Mouse (Mus musculus): Measurements from ENCODE around the gene Mpzl2. TPM values are rescaled to one million over a fixed set of nuclear protein-coding genes. Genes with fewer than 3 reads are reported as not detected.

The Mpzl2 gene
- polyA plus RNA-seq, 1 experiment from 2014 or later, result 27.0 TPM

DNA sequence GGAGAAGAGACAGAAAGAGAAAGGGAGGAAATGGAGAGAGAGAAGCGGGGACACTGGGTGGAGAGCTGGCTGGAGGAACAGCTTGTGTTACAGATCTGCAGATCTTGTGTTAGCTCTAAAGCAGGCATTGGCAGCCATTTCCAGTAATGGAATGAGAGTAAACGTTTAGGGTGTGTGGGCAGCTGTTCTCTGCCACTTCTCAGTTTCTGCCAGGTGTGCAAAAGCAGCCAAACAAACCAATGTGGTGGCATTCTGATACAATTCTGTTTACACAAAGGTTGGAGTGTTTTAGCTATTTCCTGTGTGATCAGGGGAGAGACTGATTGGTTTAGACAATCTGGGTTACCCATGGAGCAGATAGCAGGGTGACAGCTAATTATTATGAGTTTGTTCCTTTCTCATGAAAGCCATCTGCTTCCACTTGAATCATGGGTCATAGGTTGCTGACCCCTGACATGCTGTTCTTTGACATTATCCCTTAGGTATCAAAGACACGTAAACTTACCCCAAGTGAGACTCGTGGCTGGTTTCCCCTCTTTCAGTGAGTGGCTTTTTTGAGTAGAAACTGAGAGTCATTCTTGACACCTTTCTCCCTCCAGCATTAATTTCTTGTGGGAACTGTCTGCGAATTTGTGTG, 18.8 kb downstream of the Mpzl2 start:
- H3K4me2 ChIP-seq (ENCODE audit: low read length), result no peak overlapping the region
- WGBS, result 36% methylated on average over 5 of the region's 5 CpGs
- DNase-seq (ENCODE audit: low spot score), result no peak
- no peak overlapping the region for H3K4me3 ChIP-seq (ENCODE audit: low read depth, low read length)
- no peak for ATAC-seq (replicated peaks; ENCODE audit: low FRiP score, low TSS enrichment, low read depth)
- H3K9ac ChIP-seq (ENCODE audit: low read length), result no peak overlapping the region
- 0 out of 2 replicates have a peak, but pooled peaks cover 4% of the 10 kb centered on the region for H3K27me3 ChIP-seq (replicated peaks; ENCODE audit: control insufficient read depth, insufficient read depth, low read length)
- no peaks in the 10 kb centered on the region for H3K36me3 ChIP-seq (ENCODE audit: control insufficient read depth, insufficient read depth, low read length)
- no peaks in the 10 kb centered on the region for H3K9me3 ChIP-seq (ENCODE audit: control insufficient read depth, low read length)
- no peaks in the 10 kb centered on the region for H3K4me1 ChIP-seq (replicated peaks; ENCODE audit: control insufficient read depth, insufficient read depth, low read length)
- no peak overlapping the region for H3K27ac ChIP-seq (ENCODE audit: low read depth)

- H3K4me2 ChIP-seq (ENCODE audit: low read length), result no peak overlapping the region
- H3K27me3 ChIP-seq (replicated peaks; ENCODE audit: control insufficient read depth, insufficient read depth, low read length), result 0 out of 2 replicates have a peak, but pooled peaks cover 4% of the 10 kb centered on the region
- H3K9ac ChIP-seq (ENCODE audit: low read length), result no peak overlapping the region
- H3K27ac ChIP-seq (ENCODE audit: low read depth), result 0 out of 2 replicates have a peak overlapping the region, but pooled peaks have one; percentile 10
- DNase-seq (ENCODE audit: low spot score), result no peak
- WGBS, result 45% methylated on average over 7 of the region's 7 CpGs
- ATAC-seq (replicated peaks; ENCODE audit: low FRiP score, low TSS enrichment, low read depth), result no peak
- H3K4me3 ChIP-seq (ENCODE audit: low read depth, low read length), result no peak overlapping the region
- no peaks in the 10 kb centered on the region for H3K9me3 ChIP-seq (ENCODE audit: control insufficient read depth, low read length)
- no peaks in the 10 kb centered on the region for H3K4me1 ChIP-seq (replicated peaks; ENCODE audit: control insufficient read depth, insufficient read depth, low read length)
- no peaks in the 10 kb centered on the region for H3K36me3 ChIP-seq (ENCODE audit: control insufficient read depth, insufficient read depth, low read length)
These were observed 20.6 kb downstream of the Mpzl2 start for GRCm38 (mm10) chr9:45060151-45060550.

DNA sequence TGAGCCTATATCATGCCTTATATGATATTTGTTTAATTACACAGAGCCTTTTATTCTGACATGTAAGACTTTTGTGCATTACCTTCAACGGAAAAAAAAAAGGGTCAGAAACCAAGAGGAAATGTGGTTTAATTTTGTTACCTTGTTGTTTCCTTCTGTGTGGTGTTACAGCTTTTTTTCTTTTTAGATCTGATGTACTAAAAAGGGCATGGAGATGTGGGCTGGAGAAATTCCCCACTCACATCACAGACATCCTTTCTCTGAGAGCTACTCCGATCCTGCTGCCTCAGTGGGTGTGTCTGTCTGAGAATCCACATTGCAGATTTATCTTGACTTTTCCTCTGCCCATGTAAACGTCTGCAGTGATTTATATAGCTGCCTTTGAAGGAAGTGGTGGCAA, 23.1 kb downstream of the Mpzl2 start:
- ATAC-seq (replicated peaks; ENCODE audit: low FRiP score, low TSS enrichment, low read depth), result no peak
- Histone ChIP-seq H3K4me1 (replicated peaks; ENCODE audit: control insufficient read depth, insufficient read depth, low read length) (no peaks in the 10 kb centered on the region), H3K9ac (ENCODE audit: low read length) (no peak overlapping the region), H3K27ac (ENCODE audit: low read depth) (no peak overlapping the region), H3K36me3 (ENCODE audit: control insufficient read depth, insufficient read depth, low read length) (no peaks in the 10 kb centered on the region), H3K4me2 (ENCODE audit: low read length) (no peak overlapping the region), H3K27me3 (replicated peaks; ENCODE audit: control insufficient read depth, insufficient read depth, low read length) (0 out of 2 replicates have a peak, but pooled peaks cover 4% of the 10 kb centered on the region), H3K4me3 (ENCODE audit: low read depth, low read length) (no peak overlapping the region), H3K9me3 (ENCODE audit: control insufficient read depth, low read length) (no peaks in the 10 kb centered on the region)
- WGBS, result 53% methylated on average over 3 of the region's 3 CpGs
- no peak for DNase-seq (ENCODE audit: low spot score)

GRCm38 (mm10) chr9:45064421-45064820, 24.8 kb downstream of the Mpzl2 start:
- H3K9ac ChIP-seq (ENCODE audit: low read length), result no peak overlapping the region
- no peaks in the 10 kb centered on the region for H3K36me3 ChIP-seq (ENCODE audit: control insufficient read depth, insufficient read depth, low read length)
- DNase-seq (ENCODE audit: low spot score), result no peak
- no peaks in the 10 kb centered on the region for H3K9me3 ChIP-seq (ENCODE audit: control insufficient read depth, low read length)
- whole genome bisulfite sequencing, result 82% methylated on average over 6 of the region's 6 CpGs
- ATAC-seq (replicated peaks; ENCODE audit: low FRiP score, low TSS enrichment, low read depth), result no peak
- no peak overlapping the region for H3K27ac ChIP-seq (ENCODE audit: low read depth)
- H3K27me3 ChIP-seq (replicated peaks; ENCODE audit: control insufficient read depth, insufficient read depth, low read length), result no peaks in the 10 kb centered on the region
- H3K4me1 ChIP-seq (replicated peaks; ENCODE audit: control insufficient read depth, insufficient read depth, low read length), result no peaks in the 10 kb centered on the region
- H3K4me2 ChIP-seq (ENCODE audit: low read length), result no peak overlapping the region
- no peak overlapping the region for H3K4me3 ChIP-seq (ENCODE audit: low read depth, low read length)

GRCm38 (mm10) chr9:45066735-45067134, 27.1 kb downstream of the Mpzl2 start:
- H3K4me3 ChIP-seq (ENCODE audit: low read depth, low read length), result no peak overlapping the region
- no peak overlapping the region for H3K9ac ChIP-seq (ENCODE audit: low read length)
- no peaks in the 10 kb centered on the region for H3K36me3 ChIP-seq (ENCODE audit: control insufficient read depth, insufficient read depth, low read length)
- H3K4me2 ChIP-seq (ENCODE audit: low read length), result no peak overlapping the region
- H3K9me3 ChIP-seq (ENCODE audit: control insufficient read depth, low read length), result no peaks in the 10 kb centered on the region
- ATAC-seq (replicated peaks; ENCODE audit: low FRiP score, low TSS enrichment, low read depth), result no peak
- DNase-seq (ENCODE audit: low spot score), result no peak
- WGBS, result 76% methylated on average over 4 of the region's 4 CpGs
- H3K27ac ChIP-seq (ENCODE audit: low read depth), result no peak overlapping the region
- H3K27me3 ChIP-seq (replicated peaks; ENCODE audit: control insufficient read depth, insufficient read depth, low read length), result no peaks in the 10 kb centered on the region
- H3K4me1 ChIP-seq (replicated peaks; ENCODE audit: control insufficient read depth, insufficient read depth, low read length), result no peaks in the 10 kb centered on the region

- no peaks in the 10 kb centered on the region for H3K27me3 ChIP-seq (replicated peaks; ENCODE audit: control insufficient read depth, insufficient read depth, low read length)
- no peak overlapping the region for H3K4me2 ChIP-seq (ENCODE audit: low read length)
- H3K4me1 ChIP-seq (replicated peaks; ENCODE audit: control insufficient read depth, insufficient read depth, low read length), result no peaks in the 10 kb centered on the region
- no peaks in the 10 kb centered on the region for H3K9me3 ChIP-seq (ENCODE audit: control insufficient read depth, low read length)
- H3K4me3 ChIP-seq (ENCODE audit: low read depth, low read length), result no peak overlapping the region
- no peaks in the 10 kb centered on the region for H3K36me3 ChIP-seq (ENCODE audit: control insufficient read depth, insufficient read depth, low read length)
- DNase-seq (ENCODE audit: low spot score) (no peak), ATAC-seq (replicated peaks; ENCODE audit: low FRiP score, low TSS enrichment, low read depth) (no peak)
- H3K27ac ChIP-seq (ENCODE audit: low read depth), result no peak overlapping the region
- 48% methylated on average over 3 of the region's 3 CpGs for WGBS
- H3K9ac ChIP-seq (ENCODE audit: low read length), result no peak overlapping the region
These were observed 32.2 kb downstream of the Mpzl2 start for GRCm38 (mm10) chr9:45071800-45072199.

GRCm38 (mm10) chr9:45077859-45078258, 38.3 kb downstream of the Mpzl2 start:
- Histone ChIP-seq H3K4me1 (replicated peaks; ENCODE audit: control insufficient read depth, insufficient read depth, low read length) (no peaks in the 10 kb centered on the region), H3K27me3 (replicated peaks; ENCODE audit: control insufficient read depth, insufficient read depth, low read length) (0 out of 2 replicates have a peak, but pooled peaks cover 5% of the 10 kb centered on the region), H3K9me3 (ENCODE audit: control insufficient read depth, low read length) (no peaks in the 10 kb centered on the region), H3K4me2 (ENCODE audit: low read length) (no peak overlapping the region), H3K36me3 (ENCODE audit: control insufficient read depth, insufficient read depth, low read length) (no peaks in the 10 kb centered on the region), H3K27ac (ENCODE audit: low read depth) (no peak overlapping the region), H3K4me3 (ENCODE audit: low read depth, low read length) (no peak overlapping the region), H3K9ac (ENCODE audit: low read length) (no peak overlapping the region)
- WGBS, result 58% methylated on average over 3 of the region's 3 CpGs
- no peak for ATAC-seq (replicated peaks; ENCODE audit: low FRiP score, low TSS enrichment, low read depth)
- DNase-seq (ENCODE audit: low spot score), result no peak

GRCm38 (mm10) chr9:45079011-45079410, 39.4 kb downstream of the Mpzl2 start, which contains the start of gene Jaml:
Jaml (plus strand) TSS chr9:45079183.
- Histone ChIP-seq H3K9ac (ENCODE audit: low read length) (no peak within 1 kb of the TSS), H3K36me3 (ENCODE audit: control insufficient read depth, insufficient read depth, low read length) (no peaks in the 10 kb centered on the region), H3K9me3 (ENCODE audit: control insufficient read depth, low read length) (no peaks in the 10 kb centered on the region), H3K27me3 (replicated peaks; ENCODE audit: control insufficient read depth, insufficient read depth, low read length) (0 out of 2 replicates have a peak, but pooled peaks cover 5% of the 10 kb centered on the region), H3K27ac (ENCODE audit: low read depth) (no peak within 1 kb of the TSS), H3K4me1 (replicated peaks; ENCODE audit: control insufficient read depth, insufficient read depth, low read length) (no peaks in the 10 kb centered on the region), H3K4me3 (ENCODE audit: low read depth, low read length) (no peak within 1 kb of the TSS), H3K4me2 (ENCODE audit: low read length) (no peak within 1 kb of the TSS)
- 83% methylated on average over 5 of the region's 5 CpGs for WGBS
- ATAC-seq (replicated peaks; ENCODE audit: low FRiP score, low TSS enrichment, low read depth) (no peak), DNase-seq (ENCODE audit: low spot score) (no peak)

DNA sequence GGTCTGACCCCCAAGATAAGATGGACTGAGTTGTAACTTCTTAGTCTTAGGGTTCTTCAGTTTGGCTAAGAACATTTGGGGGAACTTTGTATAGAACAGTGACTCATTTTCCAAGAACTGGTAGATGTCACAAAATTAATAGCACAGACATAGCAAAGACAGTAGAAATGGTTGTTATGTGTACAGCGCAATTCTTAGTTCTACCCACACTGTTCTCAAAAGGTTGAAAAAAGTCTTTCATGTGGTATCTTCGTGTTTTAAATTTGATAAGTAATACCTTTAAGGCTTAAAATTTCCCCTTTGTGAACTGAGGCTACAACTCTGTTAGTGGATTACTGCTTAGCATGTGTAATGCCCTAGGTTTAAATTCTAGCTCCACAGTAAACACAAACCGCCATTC, 43.5 kb downstream of the Mpzl2 start:
- Histone ChIP-seq H3K4me1 (replicated peaks; ENCODE audit: control insufficient read depth, insufficient read depth, low read length) (no peaks in the 10 kb centered on the region), H3K27ac (ENCODE audit: low read depth) (no peak overlapping the region), H3K9ac (ENCODE audit: low read length) (no peak overlapping the region), H3K36me3 (ENCODE audit: control insufficient read depth, insufficient read depth, low read length) (no peaks in the 10 kb centered on the region), H3K4me2 (ENCODE audit: low read length) (no peak overlapping the region), H3K27me3 (replicated peaks; ENCODE audit: control insufficient read depth, insufficient read depth, low read length) (0 out of 2 replicates have a peak, but pooled peaks cover 5% of the 10 kb centered on the region), H3K4me3 (ENCODE audit: low read depth, low read length) (no peak overlapping the region), H3K9me3 (ENCODE audit: control insufficient read depth, low read length) (no peaks in the 10 kb centered on the region)
- ATAC-seq (replicated peaks; ENCODE audit: low FRiP score, low TSS enrichment, low read depth), result no peak
- no peak for DNase-seq (ENCODE audit: low spot score)
- WGBS, result 84% methylated on average over 3 of the region's 3 CpGs

Measured in intestine, embryonic 14.5 days (tissue).